9 mouse cellular contexts compared by ENCODE assay signal in the genomic region with DNA sequence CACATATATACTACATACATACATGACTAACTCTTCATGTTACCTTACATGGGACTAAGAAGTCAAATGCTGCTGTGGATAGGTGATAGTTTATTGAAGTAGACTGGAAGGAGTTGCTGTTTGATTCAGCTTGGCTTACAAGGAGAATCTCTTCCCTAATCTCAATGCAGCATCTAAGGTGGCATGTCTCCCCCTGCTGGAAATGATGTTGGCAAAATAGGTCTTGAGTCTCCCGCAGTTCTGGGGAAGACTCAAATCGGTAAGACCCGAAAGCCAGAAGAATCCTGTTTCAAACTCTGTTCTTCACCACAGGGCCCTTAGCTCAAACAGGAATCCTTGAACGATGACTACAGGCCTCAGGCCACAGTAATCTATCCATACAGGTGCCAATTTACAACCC. TPM values are rescaled to one million over a fixed set of nuclear protein-coding genes. Genes with fewer than 3 reads are reported as not detected.
DNase-seq lines count a peak whose midpoint lies in the region; ATAC-seq and TF ChIP-seq lines count a peak whose summit lies in the region.
"Had no signal": no experiment of that assay in that cellular context is flagged by ENCODE, and none has a peak within 500 bp of the region (broad histone marks: within the 10 kb centered on the region; RNA-seq: fewer than 3 reads in every experiment).

No protein-coding gene starts in this region.

- H3K4me3 ChIP-seq in ES-E14 (ENCODE audit: insufficient read depth in 1 of 2, low read depth in 1 of 2, low read length in 2 of 2, poor library complexity in 1 of 2, severe bottlenecking in 1 of 2) = no peak overlapping the region
- no peak overlapping the region for H3K4me3 ChIP-seq in midbrain, embryonic 13.5 days (replicated peaks)

- in situ Hi-C loops in ES-E14 (cut with MboI; ENCODE audit: low sequenced_read_pairs in 2 of 2, unreplicated experiment in 2 of 2) = no loop called here

- no peaks in the 10 kb centered on the region for H3K36me3 ChIP-seq in ES-E14 (ENCODE audit: control insufficient read depth, insufficient read depth, low read length, poor library complexity, severe bottlenecking)
- no peaks in the 10 kb centered on the region for H3K36me3 ChIP-seq in midbrain, embryonic 13.5 days

- H3K9ac ChIP-seq in ES-E14 (ENCODE audit: insufficient read depth, low read depth, low read length, poor library complexity, severe bottlenecking) = no peak overlapping the region; the same call in 1 of the 2 replicates
- peak overlapping the region; percentile 52; the same call in 1 of the 2 replicates for H3K9ac ChIP-seq in midbrain, embryonic 13.5 days (replicated peaks)

- ATAC-seq in midbrain, embryonic 13.5 days = no peak

- H3K4me2 ChIP-seq in midbrain, embryonic 13.5 days (replicated peaks) = 0 out of 2 replicates have a peak overlapping the region, but pooled peaks have one; percentile 22

- no peaks in the 10 kb centered on the region for H3K27me3 ChIP-seq in midbrain, embryonic 13.5 days

- H3K9me3 ChIP-seq in ES-E14 (ENCODE audit: control insufficient read depth, insufficient read depth, low read depth, low read length) = no peaks in the 10 kb centered on the region
- H3K9me3 ChIP-seq in midbrain, embryonic 13.5 days = no peaks in the 10 kb centered on the region

- H3K4me1 ChIP-seq in ES-E14 (ENCODE audit: control insufficient read depth in 2 of 2, insufficient read depth in 2 of 2, low read length in 2 of 2, poor library complexity in 1 of 2) = peaks cover 5 to 17% of the 10 kb centered on the region in 2 experiments
- H3K4me1 ChIP-seq in midbrain, embryonic 13.5 days (replicated peaks) = peaks cover 76% of the 10 kb centered on the region

- DNase-seq in ES-E14 (ENCODE audit: low read depth, low spot score) = peak; percentile 85
- peak; percentile 55 for DNase-seq in adrenal gland, adult 8-10 months
- peak; percentile 77 for DNase-seq in embryo, embryonic 9.5 days (ENCODE audit: extremely low spot score)
- peak; percentile 63 to 65 for DNase-seq in heart, postnatal 36 days
- peak; percentile 74 to 78 for DNase-seq in left cerebral cortex, adult 18-20 months (ENCODE audit: low spot score in 2 of 2)
- DNase-seq in spleen, postnatal 14 days (ENCODE audit: low spot score in 2 of 2) = peak; percentile 14 to 36

- 2% methylated on average over 4 of the region's 4 CpGs for WGBS in midbrain, embryonic 13.5 days

- no peak overlapping the region for H3K27ac ChIP-seq in ES-E14 (ENCODE audit: insufficient read depth, low read depth, low read length, poor library complexity, severe bottlenecking)
- peak overlapping the region; percentile 56; the same call in 1 of the 2 replicates for H3K27ac ChIP-seq in midbrain, embryonic 13.5 days

- intact Hi-C loops in heart, postnatal 36 days (cut with DNase I) = loop anchor here (1.0 kb wide), 2 partner anchors 21 to 39 kb away; no protein-coding TSS in a partner anchor

TF ChIP-seq in ES-E14, 5 proteins besides CTCF, POLR2A, EP300 and RAD21:
- TF ChIP-seq MAFK (IDR thresholded peaks at IDR 0.05; ENCODE audit: insufficient read depth, low read depth, low read length) (no peak), ZNF384 (IDR thresholded peaks at IDR 0.05; ENCODE audit: low read depth, low read length) (no peak), ZC3H11A (IDR thresholded peaks at IDR 0.05; ENCODE audit: borderline replicate concordance, low read depth, low read length) (peak; percentile 77), CHD2 (IDR thresholded peaks at IDR 0.05; ENCODE audit: low read depth, low read length) (no peak)

RNA-seq across cellular contexts. Expression of a gene that starts 1.7 kb away (rescaled TPM):
- total RNA-seq in ES-E14 (2012; rRNA removed) = 26.5 and 27.6 TPM in 2 replicates
- total RNA-seq in adrenal gland, adult 8-10 months (2022) = 10 to 100 TPM; 25.4 to 43.9 (median 32.1) TPM
- 10 to 100 TPM; 46.4 to 48.4 TPM for total RNA-seq in heart, postnatal 36 days (2021)
- total RNA-seq in left cerebral cortex, adult 18-20 months (2021) = 10 to 100 TPM; 84.0 to 86.8 TPM
- polyA plus RNA-seq in midbrain, embryonic 13.5 days (2015; fragmentation: Nextera tagmentation; extraction: Ambion mirVana) = 49.8 and 51.2 TPM in 2 replicates

RNA-seq across cellular contexts. Expression of a gene that starts 45.1 kb away (rescaled TPM):
- not detected in 2 replicates for total RNA-seq in ES-E14 (2012; rRNA removed)
- total RNA-seq in adrenal gland, adult 8-10 months (2022) = 1 to 10 TPM; 1.8 to 4.7 (median 3.0) TPM
- not detected for total RNA-seq in heart, postnatal 36 days (2021)
- total RNA-seq in left cerebral cortex, adult 18-20 months (2021) = 10 to 100 TPM; 53.8 to 58.4 TPM
- polyA plus RNA-seq in midbrain, embryonic 13.5 days (2015; fragmentation: Nextera tagmentation; extraction: Ambion mirVana) = 6.0 and 7.1 TPM in 2 replicates
- total RNA-seq: hematopoietic stem cell, adult 5-6 weeks had no signal
- polyA plus RNA-seq: testis, adult 2 months had no signal

Comparison
In these comparisons a context has a peak if more than half of its experiments do, and no peak if none do; other contexts are left out.
1. DNase-seq: peak in every context shown above with its lines; median percentile 85 in ES-E14; 77 in embryo, embryonic 9.5 days; 76 in left cerebral cortex, adult 18-20 months; 64 in heart, postnatal 36 days; 55 in adrenal gland, adult 8-10 months; 25 in spleen, postnatal 14 days.
2. RNA of a gene that starts 45.1 kb away (total RNA-seq): 53.8 to 58.4 TPM in left cerebral cortex, adult 18-20 months; 1.8 to 4.7 TPM in adrenal gland, adult 8-10 months, not detected in ES-E14 and not detected in heart, postnatal 36 days; every median in the first group is over 4 times any median in the second.